Mouse (Mus musculus) adrenal gland, postnatal 14 days (tissue): ENCODE data around the gene Gm47996. TPM values are rescaled to one million over a fixed set of nuclear protein-coding genes. Genes with fewer than 3 reads are reported as not detected.
"Not testable (repeated sequence)": the region's sequence is repeated elsewhere in the genome, so short reads cannot be mapped to it uniquely, and the experiment has no call there.

Source experiments
- DNase-seq: peaks from one replicate; pipeline ENCODE4 v3.0.0; 2021; ENCODE audit warnings: mixed read lengths
- total RNA-seq: library from RNA; stranded (reverse); gene quantifications from 2 replicates; pipeline ENCODE4 v1.2.3, GENCODE M21; 2021

Gene Gm47996
- total RNA-seq, 1 experiment from 2014 or later = not detected

DNA sequence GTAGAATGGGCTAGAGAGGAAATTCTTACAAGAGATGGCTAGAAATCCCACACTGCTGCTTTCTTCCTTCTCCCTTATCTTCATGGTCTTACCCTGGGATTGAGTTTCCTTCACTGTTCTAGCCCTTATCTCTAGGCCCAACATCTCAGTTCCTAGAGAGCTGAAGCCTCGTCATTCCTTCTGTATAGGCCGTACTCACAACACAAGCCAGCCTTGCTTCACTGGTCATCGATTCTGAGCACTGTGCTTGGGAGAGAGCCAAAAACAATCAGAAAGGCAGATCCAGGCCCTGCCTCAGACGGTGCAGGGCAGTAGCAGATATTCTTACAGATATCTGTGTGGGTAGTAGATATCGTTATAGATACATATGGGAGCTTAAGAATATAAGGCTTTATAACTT lies 1.4 kb upstream of the Gm47996 start:
- DNase-seq = not testable (repeated sequence)

DNA sequence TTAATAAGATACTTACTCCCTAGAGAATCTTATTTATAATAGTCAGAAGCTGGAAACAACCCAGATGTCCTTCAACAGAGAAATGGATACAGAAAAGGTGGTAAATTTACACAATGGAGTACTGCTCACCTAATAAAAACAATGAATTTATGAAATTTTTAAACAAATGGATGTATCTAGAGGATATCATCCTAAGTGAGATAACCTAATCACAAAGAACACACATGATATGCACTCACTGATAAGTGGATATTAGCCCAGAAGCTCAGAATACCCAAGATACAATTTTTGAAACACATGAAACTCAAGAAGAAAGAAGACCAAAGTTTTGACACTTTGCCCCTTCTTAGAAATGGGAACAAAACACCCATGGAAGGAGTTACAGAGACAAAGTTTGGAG lies 987 bp upstream of the Gm47996 start:
- DNase-seq = not testable (repeated sequence)

DNA sequence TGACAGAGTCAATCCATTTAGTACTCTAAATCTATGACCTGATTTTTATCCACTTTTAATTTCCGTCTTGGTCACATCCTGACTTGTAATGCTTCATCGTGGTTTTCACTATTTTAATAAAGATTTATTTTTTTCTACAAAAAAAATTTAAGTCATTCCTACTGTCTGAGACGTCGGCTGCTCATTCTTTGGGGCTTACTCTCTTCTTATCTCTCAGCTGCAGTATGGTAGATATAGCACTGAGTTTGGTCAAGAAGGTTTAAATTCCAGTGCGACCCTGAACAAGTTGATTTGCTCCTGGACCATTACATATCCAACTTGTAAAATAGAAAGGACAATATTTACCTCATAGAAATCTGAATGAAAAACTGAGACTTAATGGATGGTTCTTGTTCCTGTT lies 1.7 kb downstream of the Gm47996 start:
- not testable (repeated sequence) for DNase-seq

DNA sequence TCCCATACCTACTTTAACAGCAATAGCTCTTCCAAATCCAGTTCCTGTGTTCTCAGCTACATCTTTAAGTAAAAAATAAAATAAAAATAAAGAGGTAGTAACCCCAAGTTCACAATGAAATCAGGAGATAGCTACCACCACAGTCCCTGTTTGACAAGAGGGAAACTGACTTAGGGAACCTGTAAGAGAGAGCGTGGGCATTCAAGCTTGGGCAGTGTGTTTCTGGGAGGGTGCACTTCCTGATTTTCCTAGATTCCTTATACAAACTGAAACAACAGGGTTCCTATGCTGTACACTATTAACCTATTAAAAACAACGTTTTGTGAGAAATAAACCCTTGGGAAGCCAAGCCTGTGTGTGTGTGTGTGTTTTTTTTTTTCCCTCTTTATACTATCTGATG lies 4.9 kb downstream of the Gm47996 start:
- no peak for DNase-seq

DNA sequence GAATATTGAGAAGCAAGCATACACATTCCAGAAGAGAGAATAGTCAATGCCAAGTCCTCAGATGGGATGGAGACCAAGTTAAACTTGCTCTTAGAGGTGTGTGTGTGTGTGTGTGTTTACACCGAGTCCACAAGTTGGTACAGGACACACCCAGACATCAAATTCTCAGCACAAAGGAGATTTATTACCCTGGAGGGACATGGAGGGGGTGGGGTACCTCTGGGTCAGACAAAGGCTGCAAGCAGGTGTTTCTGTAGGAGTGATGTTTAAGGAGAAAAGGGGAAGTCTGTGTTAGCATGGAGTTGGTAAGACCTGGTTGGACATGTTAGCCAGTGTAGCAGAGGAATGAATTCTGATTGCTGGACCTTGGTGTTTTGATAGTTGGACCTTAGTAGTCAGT lies 6.1 kb downstream of the Gm47996 start:
- DNase-seq = no peak

DNA sequence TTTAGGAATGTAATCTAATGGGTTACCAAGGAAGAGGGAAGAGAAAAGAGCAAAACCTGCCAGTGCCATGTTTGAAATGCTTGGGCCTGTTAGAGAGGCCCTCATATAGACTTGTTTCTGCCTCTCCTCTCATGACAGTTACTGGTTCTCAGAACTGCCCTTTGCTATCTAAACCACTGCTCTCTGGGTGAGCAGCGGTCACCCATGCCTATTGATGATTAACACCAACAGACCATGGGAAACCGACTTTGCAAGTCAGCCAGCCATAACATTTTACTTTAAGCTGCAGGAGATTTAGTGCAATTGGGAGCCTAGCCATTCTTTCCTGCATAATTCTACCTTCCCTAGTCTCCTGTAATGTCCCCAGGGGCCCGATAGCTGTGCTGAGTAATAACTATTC lies 6.5 kb downstream of the Gm47996 start:
- DNase-seq = no peak

DNA sequence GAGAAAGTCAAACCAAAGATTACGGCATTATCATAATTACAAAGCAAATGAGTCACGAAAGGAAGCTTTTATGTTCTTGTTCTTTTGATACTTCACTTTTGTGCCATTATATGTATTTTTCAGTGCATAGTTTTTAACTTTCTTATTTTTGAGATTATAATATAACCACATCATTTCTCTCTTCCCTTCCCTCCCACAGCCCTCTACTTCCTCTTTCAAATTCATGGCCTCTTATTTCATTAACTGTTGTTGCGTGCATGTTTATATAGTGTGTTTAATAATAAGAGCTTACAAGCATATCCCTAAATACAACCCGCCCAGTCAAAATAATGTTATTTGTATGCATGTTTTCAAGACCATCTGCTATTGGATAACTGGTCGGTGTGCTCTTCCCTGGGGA lies 9.1 kb downstream of the Gm47996 start:
- no peak for DNase-seq

DNA sequence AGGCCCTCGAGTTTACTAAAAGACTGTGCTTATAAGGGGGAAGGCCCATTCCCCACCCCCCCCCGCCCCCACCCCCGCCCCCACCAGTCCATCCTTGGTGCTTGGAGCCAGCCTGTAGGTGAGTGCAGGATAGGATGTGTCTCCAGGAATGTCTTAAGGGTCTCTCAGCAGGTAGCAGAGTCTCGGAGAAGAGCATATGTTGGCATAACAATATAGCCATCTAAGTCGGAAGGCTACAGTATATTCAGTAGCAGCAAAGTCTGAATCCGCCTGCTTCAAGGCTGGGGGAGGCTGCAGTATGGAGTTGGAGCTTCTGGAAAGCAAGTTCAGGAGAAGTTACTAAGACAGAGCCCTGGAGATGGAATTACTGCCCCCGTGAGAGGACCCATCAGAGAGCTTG lies 10.2 kb downstream of the Gm47996 start:
- DNase-seq = no peak

DNA sequence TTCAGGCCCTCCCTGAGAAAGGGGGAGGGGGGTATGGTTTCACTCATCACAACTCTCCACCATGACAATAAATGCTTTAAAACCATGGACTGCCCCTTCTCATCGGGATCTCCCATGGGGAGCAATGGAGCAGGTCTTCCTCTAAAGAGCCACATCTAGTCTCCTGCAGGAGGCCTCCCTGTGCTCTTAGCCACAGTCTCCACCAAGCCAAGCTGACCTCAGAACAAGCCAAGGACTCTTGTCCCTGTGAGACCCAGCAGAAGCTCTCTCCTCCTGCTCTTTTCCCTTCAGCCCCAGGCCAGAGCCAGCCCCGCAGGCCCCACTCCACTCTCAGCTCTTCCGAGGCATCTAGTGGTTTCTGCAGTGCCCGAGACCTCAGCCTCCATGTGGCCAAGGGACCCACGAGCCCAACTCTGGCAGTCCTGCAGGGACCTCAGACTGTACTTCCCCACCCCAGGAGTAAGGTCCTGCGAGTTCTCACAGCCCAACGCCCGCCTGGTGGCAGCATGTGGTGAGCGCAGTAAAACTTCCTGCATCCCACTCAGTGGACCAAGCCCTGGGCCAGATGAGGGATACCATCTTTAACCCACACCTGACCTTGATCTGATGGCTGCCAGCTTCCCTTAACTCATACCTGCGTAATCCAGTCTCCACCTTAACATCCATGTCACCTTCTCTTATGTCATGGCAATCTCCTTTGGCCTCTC lies 12.8 kb downstream of the Gm47996 start:
- DNase-seq = no peak

DNA sequence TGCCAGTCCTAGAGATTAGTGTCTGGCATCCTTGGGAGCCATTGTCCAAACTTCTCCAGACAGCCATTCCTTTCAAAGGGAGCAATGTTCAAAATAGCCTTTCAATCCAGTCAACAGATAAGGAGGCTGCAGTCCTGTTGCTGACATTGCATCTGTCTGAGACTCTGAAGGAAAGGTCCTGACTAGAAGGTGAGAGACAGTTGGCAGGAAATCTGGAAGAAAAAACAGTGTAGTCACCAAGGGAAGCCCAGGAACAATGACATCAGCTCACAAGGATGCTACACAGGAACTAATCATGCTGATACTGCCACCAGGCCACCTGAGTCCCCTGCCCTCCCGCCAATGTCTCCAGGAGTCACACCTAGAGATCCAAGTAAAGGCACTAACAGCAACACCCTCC lies 13.4 kb downstream of the Gm47996 start:
- no peak for DNase-seq

DNA sequence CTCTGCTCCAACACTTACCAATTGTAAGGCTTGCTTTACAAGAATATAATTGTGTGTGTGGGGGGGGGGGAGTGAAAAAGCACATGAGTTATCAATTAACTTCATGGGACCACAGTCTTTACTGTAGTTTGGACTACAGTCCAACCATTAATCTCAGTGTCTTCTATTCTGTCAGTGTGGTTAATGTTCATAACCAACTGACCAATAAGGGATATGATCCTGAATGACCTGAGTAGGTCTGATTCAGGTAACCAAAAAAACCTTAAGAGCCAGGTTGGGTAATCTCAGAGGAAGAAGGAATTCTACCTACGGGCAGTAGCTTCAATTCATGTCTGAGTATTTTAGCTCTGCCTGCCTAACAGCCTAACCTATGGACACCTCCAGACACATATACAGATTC lies 14.6 kb downstream of the Gm47996 start:
- no peak for DNase-seq

DNA sequence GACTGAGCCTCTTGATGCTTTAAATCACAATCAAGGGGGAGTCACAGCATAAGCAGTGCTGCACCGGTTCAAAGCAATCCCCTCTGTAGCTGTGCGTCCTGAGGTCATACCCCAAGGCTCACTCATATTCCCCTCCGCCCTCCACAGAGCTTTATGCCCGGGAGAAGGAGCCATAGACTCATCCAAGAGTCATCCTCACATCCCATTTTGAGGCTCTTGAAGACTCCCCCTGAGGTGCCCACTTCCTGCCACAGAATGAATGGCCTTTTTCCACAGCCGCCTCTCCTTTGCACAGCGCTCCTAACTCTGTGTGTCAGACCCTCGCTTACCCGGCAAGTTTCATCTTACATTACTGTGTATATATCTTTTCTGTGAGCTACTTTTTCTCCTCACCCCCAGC lies 17.6 kb downstream of the Gm47996 start:
- DNase-seq = no peak

DNA sequence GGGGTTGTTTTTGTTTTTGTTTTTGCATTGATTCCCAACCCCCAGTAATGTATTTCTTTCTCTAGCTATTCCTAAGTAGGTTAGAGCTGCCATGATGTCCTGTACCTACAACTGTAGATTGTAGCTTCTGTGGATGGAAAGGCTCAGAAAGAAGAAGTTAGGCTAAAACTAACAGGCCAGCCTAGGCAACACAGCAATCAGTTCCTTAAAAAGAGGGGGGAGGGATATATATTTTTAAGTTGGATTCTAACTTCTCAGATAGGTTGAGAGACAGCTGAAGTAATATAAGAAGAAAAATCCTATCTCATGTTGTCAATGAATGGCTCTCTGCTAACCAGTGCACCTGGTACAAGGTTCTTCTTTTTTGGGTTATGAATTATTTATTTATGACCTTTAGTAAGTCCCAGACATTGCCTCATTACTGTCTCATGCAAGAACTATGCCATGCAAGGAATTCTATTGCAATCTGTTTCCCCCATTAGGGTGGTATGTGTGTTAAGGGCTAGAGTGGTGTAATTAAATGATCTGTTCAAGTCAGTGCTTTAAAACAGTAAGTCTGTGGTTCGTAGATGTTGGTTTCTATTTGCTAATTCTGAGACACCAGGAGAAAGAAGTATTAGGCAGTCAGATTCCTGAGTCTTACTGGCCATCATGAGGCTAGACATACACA lies 18.5 kb downstream of the Gm47996 start:
- DNase-seq = no peak

DNA sequence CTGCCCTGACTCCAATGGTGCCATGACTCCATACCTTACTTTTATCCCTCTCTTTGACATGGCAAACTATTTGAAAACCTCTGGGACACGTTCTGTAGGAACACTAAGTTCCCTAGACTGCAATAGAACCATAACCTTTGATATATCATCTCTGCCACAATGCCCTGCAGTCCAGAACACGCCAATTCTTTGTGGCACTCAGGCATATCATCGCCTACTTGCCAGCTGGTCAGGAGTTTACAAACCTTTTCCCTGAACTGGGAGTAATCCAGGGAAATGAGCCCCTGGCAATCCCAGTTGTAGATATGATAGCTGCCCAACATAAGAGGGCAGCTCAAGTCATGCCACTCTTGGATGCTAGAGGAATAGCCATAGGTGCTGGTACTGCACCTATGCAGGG lies 22.4 kb downstream of the Gm47996 start:
- no peak for DNase-seq

DNA sequence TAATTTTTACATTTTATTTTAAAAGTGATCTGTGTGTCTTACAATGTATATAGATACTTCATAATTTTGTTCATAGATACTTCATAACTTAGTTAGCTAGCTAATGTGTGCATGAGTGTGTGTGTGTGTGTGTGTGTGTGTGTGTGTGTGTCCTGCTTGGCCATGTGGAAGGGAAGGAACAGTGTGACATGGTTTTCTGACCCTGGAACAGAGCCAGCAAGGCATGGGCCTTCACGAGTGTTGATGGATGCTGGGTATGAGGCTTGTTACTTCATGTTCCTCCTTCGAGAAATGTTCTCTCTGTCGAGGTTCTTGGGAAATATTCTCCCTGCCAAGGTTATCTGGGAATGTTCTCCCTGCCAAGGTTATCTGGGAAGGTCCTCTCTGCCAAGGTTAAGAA lies 23.8 kb downstream of the Gm47996 start:
- DNase-seq = peak; percentile 56

DNA sequence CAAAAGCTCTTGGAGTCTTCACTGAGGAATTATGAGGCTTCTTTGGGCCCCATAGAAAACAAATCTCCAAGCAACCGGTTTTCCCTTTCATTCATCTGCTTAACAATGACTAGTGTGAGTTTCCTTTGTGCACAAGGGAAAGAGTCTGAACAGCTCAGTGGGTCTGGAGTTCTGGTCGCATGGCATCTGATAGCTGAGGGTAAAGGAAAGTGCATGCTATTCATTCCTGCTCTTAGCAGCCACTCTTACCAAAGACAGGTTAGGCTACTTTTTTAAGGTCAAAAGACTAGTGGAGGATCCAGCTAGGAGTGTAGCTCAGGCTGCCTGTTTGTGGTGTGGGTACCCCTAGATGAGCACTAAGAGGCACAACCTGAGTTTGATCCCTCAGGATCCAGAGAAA lies 25.6 kb downstream of the Gm47996 start:
- no peak for DNase-seq

DNA sequence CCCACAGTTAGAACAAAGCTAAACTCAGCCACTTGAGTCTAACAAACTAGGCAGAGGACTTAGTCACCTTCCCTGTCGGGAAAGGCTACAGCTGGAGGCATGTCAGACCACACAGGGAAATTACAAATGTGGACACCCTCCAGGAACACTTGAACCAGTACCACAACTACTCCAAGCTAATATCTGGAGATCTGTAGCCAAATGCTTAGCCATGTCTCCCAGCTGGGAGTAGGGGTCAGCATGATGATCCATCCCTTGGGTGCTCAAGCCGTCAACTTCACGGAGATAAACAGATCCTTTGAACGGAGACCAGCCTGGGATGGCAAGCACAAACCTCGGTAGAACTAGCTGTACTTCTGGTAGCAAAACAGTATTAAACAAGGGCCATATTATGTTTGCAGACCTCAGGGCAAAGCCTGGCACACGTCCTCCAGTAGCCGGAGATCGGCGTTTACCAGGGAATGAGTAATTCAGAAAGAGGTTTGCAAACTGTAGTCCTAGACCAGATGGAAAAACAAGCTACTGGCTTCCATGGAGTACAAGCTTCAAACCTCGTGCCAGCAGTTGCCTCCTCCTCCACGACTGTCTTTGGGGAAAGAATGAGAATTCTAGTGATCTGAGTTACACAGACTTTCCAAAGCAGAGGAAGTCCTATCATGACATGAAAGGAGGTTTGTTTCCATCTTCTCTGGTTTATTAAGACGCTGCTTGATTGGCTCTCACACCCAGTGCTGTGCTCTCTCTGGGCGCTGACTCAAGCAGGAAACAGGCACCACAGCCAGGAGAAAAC lies 26.4 kb downstream of the Gm47996 start:
- no peak for DNase-seq

DNA sequence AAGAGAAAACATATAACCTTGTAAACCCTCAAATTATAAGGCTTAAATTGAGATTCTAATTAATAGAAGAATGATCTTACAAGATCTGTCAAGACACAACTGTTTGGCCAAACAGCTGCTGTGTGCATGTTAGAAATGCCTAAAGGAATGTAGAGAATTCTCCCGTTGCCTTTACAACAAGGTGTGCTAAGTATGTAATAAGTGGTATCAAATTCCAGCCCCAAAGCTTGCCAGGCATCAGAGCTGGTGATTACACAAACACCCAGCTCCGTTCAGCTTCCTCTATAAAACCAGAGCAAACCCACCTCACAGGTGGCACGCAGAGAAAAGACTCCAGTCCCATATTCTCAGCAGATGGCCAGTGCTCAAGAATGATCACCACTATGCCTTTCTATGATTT lies 27.8 kb downstream of the Gm47996 start:
- DNase-seq = no peak

DNA sequence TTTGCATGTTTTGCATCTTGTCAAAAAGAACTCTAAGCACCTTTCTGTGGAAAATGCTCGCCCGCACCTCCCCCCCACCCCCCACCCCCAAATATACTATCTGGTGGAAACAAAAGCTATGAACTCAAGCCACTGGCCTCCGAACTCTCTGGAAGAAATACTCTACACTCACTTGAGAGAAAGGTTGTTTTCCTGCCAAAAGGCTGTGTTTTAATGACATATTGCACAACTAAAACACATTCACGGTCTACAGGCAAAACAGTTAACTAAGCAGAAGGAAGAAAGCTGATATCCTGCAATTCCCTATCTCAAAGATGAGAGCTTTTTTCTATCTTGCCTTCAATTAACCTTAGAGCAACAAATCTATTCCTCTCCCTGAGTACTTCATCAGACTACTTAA lies 33.4 kb downstream of the Gm47996 start:
- no peak for DNase-seq

DNA sequence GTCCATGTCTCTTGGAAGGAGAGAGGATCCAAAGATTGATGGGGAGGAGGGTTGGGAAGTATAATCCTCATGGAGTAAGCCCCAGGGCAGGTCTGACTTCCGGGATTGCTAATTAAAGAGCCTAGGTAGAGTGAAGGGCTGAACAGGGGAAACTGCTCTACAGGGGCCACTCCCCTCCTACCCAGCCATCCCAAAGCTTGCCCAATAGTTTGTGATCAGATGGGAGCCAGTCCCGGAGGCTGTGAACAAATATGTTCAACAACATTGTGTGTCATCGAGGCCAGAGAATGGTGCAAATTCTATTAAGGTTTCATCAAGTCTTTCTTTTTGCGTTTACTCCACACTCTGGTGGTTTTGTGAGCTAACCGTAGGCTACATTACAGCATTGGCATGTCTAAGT lies 34.1 kb downstream of the Gm47996 start:
- no peak for DNase-seq

DNA sequence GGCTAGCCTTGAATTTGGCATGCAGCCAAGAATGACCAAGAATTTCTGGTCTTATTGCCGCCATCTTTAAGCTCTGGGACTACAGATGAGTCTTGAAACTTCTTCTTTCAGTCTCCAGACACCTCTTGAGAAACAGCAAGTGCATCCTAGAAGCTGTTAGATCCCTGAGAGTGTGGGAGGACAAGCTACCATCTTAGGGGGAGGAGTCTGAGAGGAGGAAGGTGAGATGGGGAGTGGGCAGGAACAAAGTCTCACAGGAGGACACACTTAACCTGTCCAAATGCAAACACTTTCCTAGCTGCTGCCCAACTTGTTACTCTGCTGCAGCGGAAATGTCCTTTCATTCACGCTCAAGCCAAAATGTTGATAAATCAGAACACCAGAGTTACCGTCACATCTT lies 34.8 kb downstream of the Gm47996 start:
- no peak for DNase-seq

DNA sequence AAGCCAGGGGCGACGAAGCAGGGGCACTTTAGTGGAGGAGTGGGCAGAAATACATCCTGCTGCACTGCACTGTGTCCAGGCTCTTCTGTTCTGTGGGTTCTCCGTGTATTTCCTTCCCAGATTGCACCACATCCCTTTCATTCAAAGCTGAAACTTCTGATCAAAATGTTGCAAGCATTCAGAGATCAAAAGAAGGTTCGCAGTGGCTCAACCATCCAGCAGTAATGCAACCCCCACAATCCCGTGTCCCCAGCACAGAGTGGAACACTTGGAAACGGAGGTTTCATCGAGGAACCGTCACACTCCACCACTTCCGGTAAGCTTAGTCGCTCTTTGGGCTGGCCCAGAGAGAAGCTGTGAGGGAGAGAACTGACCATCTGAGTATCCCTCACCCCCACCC lies 35.2 kb downstream of the Gm47996 start:
- no peak for DNase-seq

DNA sequence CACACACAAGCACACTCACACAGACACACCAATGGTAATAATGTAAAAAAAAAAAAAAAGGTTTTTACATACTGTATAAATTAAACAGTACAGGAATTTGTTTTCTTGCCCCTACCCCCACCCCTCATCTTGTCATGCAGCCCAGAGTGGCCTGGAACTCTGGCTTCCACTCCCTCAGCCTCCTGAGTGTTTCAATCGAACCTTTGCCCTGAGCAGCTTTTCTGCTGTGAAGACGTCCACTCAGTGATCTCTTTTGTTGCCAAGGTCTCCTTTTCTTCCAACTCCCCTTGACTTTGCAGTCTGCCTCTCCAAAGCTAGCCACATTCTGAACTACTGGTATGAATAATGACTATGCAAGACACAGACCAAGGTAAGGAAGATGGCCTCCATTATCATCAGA lies 35.9 kb downstream of the Gm47996 start:
- DNase-seq = no peak

DNA sequence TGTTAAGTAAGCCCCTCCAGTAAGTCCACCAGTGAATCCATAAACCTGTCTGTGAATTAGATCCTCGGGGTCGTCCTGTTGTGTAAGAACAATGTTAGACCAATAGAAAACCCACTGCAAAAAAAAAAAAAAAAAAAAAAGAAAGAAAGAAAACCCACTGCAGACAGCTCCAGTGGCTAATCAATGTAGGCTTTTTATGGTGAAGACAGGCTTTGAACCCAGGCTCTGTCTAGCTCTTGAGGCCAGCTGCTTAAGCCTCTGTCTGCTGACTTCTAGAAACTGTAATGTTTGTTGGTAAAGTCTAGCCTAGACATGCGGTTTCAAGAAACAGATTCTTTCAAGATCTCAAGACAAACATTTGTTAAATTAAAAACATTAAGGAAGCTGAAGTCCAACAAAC lies 40.2 kb downstream of the Gm47996 start:
- DNase-seq = no peak
